Mouse (Mus musculus) hindbrain, postnatal 0 days (tissue): ENCODE measurements at regions not wholly inside any gene's neighbourhood (a gene's known extent, or its start where the extent isn't known, plus 50 kb on each side); places are given as distances from the start of the nearest gene placed in this dataset.
A peak's percentile ranks its signal among the peaks of the same experiment; 100 is the strongest.

Source experiments
- ATAC-seq: fragments of 200-750 bp; cut with Nextera tagmentation; 2 replicates; pipeline ENCODE4 v1.8.0; 2017; ENCODE audit warnings: mild to moderate bottlenecking, moderate TSS enrichment, moderate library complexity
- DNase-seq: peaks from one replicate; pipeline ENCODE4 v3.0.0-alpha.2; 2015; ENCODE audit warnings: low spot score
- H3K27ac ChIP-seq: fragments of 300-500 bp; sonication (generic); 2 replicates; pipeline ENCODE4 v1.5.1; 2014; ENCODE audit warnings: mild to moderate bottlenecking
- H3K27me3 ChIP-seq: fragments of 300-500 bp; sonication (generic); 2 replicates; pipeline ENCODE4 v1.6.1; 2014; ENCODE audit warnings: low read length, mixed read lengths; ENCODE audit not compliant: insufficient read depth
- H3K36me3 ChIP-seq: fragments of 300-500 bp; sonication (generic); 2 replicates; pipeline ENCODE4 v1.6.1; 2014; ENCODE audit warnings: low read length, mixed read lengths; ENCODE audit not compliant: insufficient read depth
- H3K4me1 ChIP-seq: fragments of 300-500 bp; sonication (generic); 2 replicates; pipeline ENCODE4 v1.6.1; 2014; ENCODE audit warnings: antibody characterized with exemption, low read length, mixed read lengths; ENCODE audit not compliant: insufficient read depth
- H3K4me2 ChIP-seq: fragments of 300-500 bp; sonication (generic); 2 replicates; pipeline ENCODE4 v1.6.1; 2014; ENCODE audit warnings: low read depth, mild to moderate bottlenecking, low read length, moderate library complexity, mixed read lengths
- H3K4me3 ChIP-seq: fragments of 300-500 bp; sonication (generic); 2 replicates; pipeline ENCODE4 v1.5.1; 2014; ENCODE audit warnings: low read length
- H3K9ac ChIP-seq: fragments of 300-500 bp; sonication (generic); replicated peaks from 2 replicates; pipeline ENCODE4 v1.6.1; 2014; ENCODE audit warnings: mild to moderate bottlenecking, low read length, moderate library complexity, mixed read lengths
- H3K9me3 ChIP-seq: fragments of 300-500 bp; sonication (generic); 2 replicates; pipeline ENCODE4 v1.6.1; 2016; ENCODE audit warnings: low read length, mixed read lengths
- CTCF ChIP-seq: IDR thresholded peaks from 2 replicates; pipeline ENCODE4 v1.5.1; 2016; ENCODE audit warnings: antibody characterized with exemption, control low read depth, low read depth
- WGBS: fragments of 180-500 bp; shearing (Covaris S2); extraction: QIAGEN DNeasy Blood & Tissue Kit; methylation state at CpG from one replicate; pipeline ENCODE4 v1.1.7; 2014; 5-methylcytosine and 5-hydroxymethylcytosine counted together

- Histone ChIP-seq H3K9ac (no peak overlapping the region), H3K9me3 (no peaks in the 10 kb centered on the region), H3K4me1 (no peaks in the 10 kb centered on the region), H3K36me3 (no peaks in the 10 kb centered on the region), H3K4me3 (no peak overlapping the region), H3K27ac (no peak overlapping the region), H3K27me3 (no peaks in the 10 kb centered on the region), H3K4me2 (no peak overlapping the region)
- WGBS, result 87% methylated on average over 11 of the region's 11 CpGs
- ATAC-seq (no peak), DNase-seq (no peak)
- no peak for TF ChIP-seq CTCF
These were observed 402.2 kb upstream of the Smc2 start for GRCm38 (mm10) chr4:52036765-52037353.

GRCm38 (mm10) chr4:52043404-52043803 is 395.6 kb upstream of the Smc2 start:
- DNase-seq (no peak), ATAC-seq (no peak)
- Histone ChIP-seq H3K36me3 (no peaks in the 10 kb centered on the region), H3K27ac (no peak overlapping the region), H3K9ac (no peak overlapping the region), H3K4me3 (no peak overlapping the region), H3K4me1 (no peaks in the 10 kb centered on the region), H3K4me2 (no peak overlapping the region), H3K27me3 (no peaks in the 10 kb centered on the region), H3K9me3 (0 out of 2 replicates have a peak, but pooled peaks cover 4% of the 10 kb centered on the region)
- TF ChIP-seq CTCF, result no peak
- 89% methylated on average over 1 of the region's 1 CpGs for WGBS

GRCm38 (mm10) chr4:52050948-52051347 is 388.1 kb upstream of the Smc2 start:
- H3K27ac ChIP-seq, result no peak overlapping the region
- no peak for DNase-seq
- H3K4me2 ChIP-seq, result no peak overlapping the region
- no peaks in the 10 kb centered on the region for H3K4me1 ChIP-seq
- 58% methylated on average over 4 of the region's 4 CpGs for WGBS
- no peaks in the 10 kb centered on the region for H3K27me3 ChIP-seq
- no peaks in the 10 kb centered on the region for H3K36me3 ChIP-seq
- no peak for TF ChIP-seq CTCF
- no peak overlapping the region for H3K9ac ChIP-seq
- no peak overlapping the region for H3K4me3 ChIP-seq
- ATAC-seq, result no peak
- 0 out of 2 replicates have a peak, but pooled peaks cover 4% of the 10 kb centered on the region for H3K9me3 ChIP-seq

- DNase-seq (peak; percentile 35), ATAC-seq (no peak)
- Histone ChIP-seq H3K4me3 (no peak overlapping the region), H3K36me3 (no peaks in the 10 kb centered on the region), H3K9ac (no peak overlapping the region), H3K27ac (no peak overlapping the region), H3K4me1 (no peaks in the 10 kb centered on the region), H3K27me3 (no peaks in the 10 kb centered on the region), H3K4me2 (no peak overlapping the region), H3K9me3 (no peaks in the 10 kb centered on the region)
- no peak for TF ChIP-seq CTCF
These were observed 383.0 kb upstream of the Smc2 start for GRCm38 (mm10) chr4:52056031-52056430.

GRCm38 (mm10) chr4:52060031-52060430 is 379.0 kb upstream of the Smc2 start:
- 69% methylated on average over 3 of the region's 3 CpGs for WGBS
- DNase-seq (no peak), ATAC-seq (no peak)
- Histone ChIP-seq H3K4me1 (no peaks in the 10 kb centered on the region), H3K4me2 (no peak overlapping the region), H3K9ac (no peak overlapping the region), H3K27ac (no peak overlapping the region), H3K9me3 (no peaks in the 10 kb centered on the region), H3K36me3 (no peaks in the 10 kb centered on the region), H3K4me3 (no peak overlapping the region), H3K27me3 (no peaks in the 10 kb centered on the region)
- no peak for TF ChIP-seq CTCF

- no peaks in the 10 kb centered on the region for H3K27me3 ChIP-seq
- no peak for TF ChIP-seq CTCF
- no peaks in the 10 kb centered on the region for H3K9me3 ChIP-seq
- 76% methylated on average over 3 of the region's 3 CpGs for WGBS
- H3K4me2 ChIP-seq, result no peak overlapping the region
- no peaks in the 10 kb centered on the region for H3K36me3 ChIP-seq
- H3K9ac ChIP-seq, result no peak overlapping the region
- no peak overlapping the region for H3K4me3 ChIP-seq
- no peak overlapping the region for H3K27ac ChIP-seq
- no peak for DNase-seq
- no peaks in the 10 kb centered on the region for H3K4me1 ChIP-seq
- ATAC-seq, result no peak
These were observed 339.9 kb upstream of the Smc2 start for GRCm38 (mm10) chr4:52099187-52099586.

- Histone ChIP-seq H3K4me3 (no peak overlapping the region), H3K4me1 (no peaks in the 10 kb centered on the region), H3K4me2 (no peak overlapping the region), H3K27me3 (no peaks in the 10 kb centered on the region), H3K9ac (no peak overlapping the region), H3K27ac (no peak overlapping the region), H3K36me3 (no peaks in the 10 kb centered on the region), H3K9me3 (no peaks in the 10 kb centered on the region)
- no peak for DNase-seq
- no peak for ATAC-seq
- TF ChIP-seq CTCF, result no peak
- 84% methylated on average over 12 of the region's 12 CpGs for WGBS
These were observed 333.2 kb upstream of the Smc2 start for GRCm38 (mm10) chr4:52105887-52106286.
